Comparison of ENCODE assay signal across 10 mouse cellular contexts in genomic region chr6:4561156-4561555, GRCm38 (mm10). TPM values are rescaled to one million over a fixed set of nuclear protein-coding genes. Genes with fewer than 3 reads are reported as not detected.
DNase-seq lines count a peak whose midpoint lies in the region; ATAC-seq and TF ChIP-seq lines count a peak whose summit lies in the region.
"Had no signal": no experiment of that assay in that cellular context is flagged by ENCODE, and none has a peak within 500 bp of the region (broad histone marks: within the 10 kb centered on the region; RNA-seq: fewer than 3 reads in every experiment).

No protein-coding gene starts in this region.

- no peak overlapping the region for H3K9ac ChIP-seq in lung, embryonic 14.5 days
- H3K9ac ChIP-seq in embryonic facial prominence, embryonic 15.5 days = no peak overlapping the region
- H3K9ac ChIP-seq in stomach, embryonic 15.5 days = no peak overlapping the region

- DNase-seq in heart, embryonic 10.5 days (ENCODE audit: low spot score) = no peak
- no peak for DNase-seq in heart, adult 9 months (ENCODE audit: low spot score in 2 of 2)
- DNase-seq in lung, embryonic 14.5 days = peak; percentile 82
- DNase-seq in lung, postnatal 10 days = no peak
- DNase-seq in testis, postnatal 14 days (ENCODE audit: low spot score) = no peak
- no peak for DNase-seq in B cell, adult 2 months
- DNase-seq: cerebellum, adult 9-11 months; lung, adult 18-20 months had no signal

- H3K4me2 ChIP-seq in lung, embryonic 14.5 days = no peak overlapping the region; the same call in 1 of the 2 replicates
- H3K4me2 ChIP-seq in embryonic facial prominence, embryonic 15.5 days (replicated peaks) = no peak overlapping the region
- H3K4me2 ChIP-seq in stomach, embryonic 15.5 days = peak overlapping the region; percentile 17

- no peaks in the 10 kb centered on the region for H3K36me3 ChIP-seq in heart, embryonic 10.5 days
- H3K36me3 ChIP-seq in lung, embryonic 14.5 days (ENCODE audit: insufficient read depth) = no peaks in the 10 kb centered on the region
- no peaks in the 10 kb centered on the region for H3K36me3 ChIP-seq in embryonic facial prominence, embryonic 15.5 days
- no peaks in the 10 kb centered on the region for H3K36me3 ChIP-seq in stomach, embryonic 15.5 days

- TF ChIP-seq CTCF in lung, embryonic 14.5 days (IDR thresholded peaks at IDR 0.05; ENCODE audit: low read depth) = no peak

- H3K4me3 ChIP-seq in heart, embryonic 10.5 days = no peak overlapping the region; the same call in 1 of the 2 replicates
- no peak overlapping the region for H3K4me3 ChIP-seq in lung, embryonic 14.5 days (ENCODE audit: low read depth, low read length)
- H3K4me3 ChIP-seq in embryonic facial prominence, embryonic 15.5 days (replicated peaks) = no peak overlapping the region
- H3K4me3 ChIP-seq in stomach, embryonic 15.5 days (replicated peaks) = no peak overlapping the region

- peak; percentile 65 for ATAC-seq in lung, embryonic 14.5 days (ENCODE audit: insufficient read depth)
- peak; percentile 82; the same call in 1 of the 2 replicates for ATAC-seq in embryonic facial prominence, embryonic 15.5 days (ENCODE audit: insufficient number of reproducible peaks, low FRiP score, low TSS enrichment, low read depth)
- peak; percentile 65; the same call in 1 of the 2 replicates for ATAC-seq in stomach, embryonic 15.5 days (ENCODE audit: insufficient read depth, low FRiP score, low read depth)

- 21% methylated on average over 11 of the region's 11 CpGs for WGBS in heart, embryonic 10.5 days
- WGBS in lung, embryonic 14.5 days = 8% methylated on average over 11 of the region's 11 CpGs
- WGBS in embryonic facial prominence, embryonic 15.5 days = 16% methylated on average over 11 of the region's 11 CpGs
- 19% methylated on average over 11 of the region's 11 CpGs for WGBS in stomach, embryonic 15.5 days

- H3K27me3 ChIP-seq in heart, embryonic 10.5 days (ENCODE audit: insufficient read depth, poor library complexity, severe bottlenecking) = no peaks in the 10 kb centered on the region
- H3K27me3 ChIP-seq in lung, embryonic 14.5 days (ENCODE audit: insufficient read depth, low read length) = no peaks in the 10 kb centered on the region
- no peaks in the 10 kb centered on the region for H3K27me3 ChIP-seq in embryonic facial prominence, embryonic 15.5 days
- H3K27me3 ChIP-seq in stomach, embryonic 15.5 days (replicated peaks) = no peaks in the 10 kb centered on the region

- H3K9me3 ChIP-seq in heart, embryonic 10.5 days = no peaks in the 10 kb centered on the region
- H3K9me3 ChIP-seq in lung, embryonic 14.5 days (ENCODE audit: low read depth, low read length) = no peaks in the 10 kb centered on the region
- H3K9me3 ChIP-seq in embryonic facial prominence, embryonic 15.5 days (replicated peaks) = no peaks in the 10 kb centered on the region
- no peaks in the 10 kb centered on the region for H3K9me3 ChIP-seq in stomach, embryonic 15.5 days

- H3K27ac ChIP-seq in heart, embryonic 10.5 days = peak overlapping the region; percentile 62
- H3K27ac ChIP-seq in lung, embryonic 14.5 days (ENCODE audit: low read depth) = peak overlapping the region; percentile 14; the same call in 1 of the 2 replicates
- no peak overlapping the region; the same call in 1 of the 2 replicates for H3K27ac ChIP-seq in embryonic facial prominence, embryonic 15.5 days (replicated peaks)
- peak overlapping the region; percentile 59; the same call in 1 of the 2 replicates for H3K27ac ChIP-seq in stomach, embryonic 15.5 days

- H3K4me1 ChIP-seq in heart, embryonic 10.5 days = peaks cover 33% of the 10 kb centered on the region
- H3K4me1 ChIP-seq in lung, embryonic 14.5 days (ENCODE audit: insufficient read depth) = peaks cover 10% of the 10 kb centered on the region
- H3K4me1 ChIP-seq in embryonic facial prominence, embryonic 15.5 days = peaks cover 4% of the 10 kb centered on the region; the same call in 1 of the 2 replicates
- H3K4me1 ChIP-seq in stomach, embryonic 15.5 days = peaks cover 10% of the 10 kb centered on the region; the same call in 1 of the 2 replicates

RNA-seq across cellular contexts. Expression of gene Casd1, which starts 39.5 kb away (rescaled TPM):
- polyA plus RNA-seq in heart, embryonic 10.5 days (2016; fragmentation: Nextera tagmentation; extraction: Ambion mirVana) = 32.1 and 43.8 TPM in 2 replicates
- polyA plus RNA-seq in lung, embryonic 14.5 days (2014; fragmentation: Nextera tagmentation; extraction: Ambion mirVana) = 43.3 and 46.5 TPM in 2 replicates
- polyA plus RNA-seq in embryonic facial prominence, embryonic 15.5 days (2015; fragmentation: Nextera tagmentation; extraction: Ambion mirVana) = 26.8 and 29.6 TPM in 2 replicates
- polyA plus RNA-seq in stomach, embryonic 15.5 days (2015; fragmentation: Nextera tagmentation; extraction: Ambion mirVana) = 25.2 and 25.5 TPM in 2 replicates

RNA-seq across cellular contexts. Expression of gene Col1a2, which starts 56.5 kb away (rescaled TPM):
- polyA plus RNA-seq in heart, embryonic 10.5 days (2016; fragmentation: Nextera tagmentation; extraction: Ambion mirVana) = 88.7 and 175 TPM in 2 replicates
- polyA plus RNA-seq in lung, embryonic 14.5 days (2014; fragmentation: Nextera tagmentation; extraction: Ambion mirVana) = 626 and 660 TPM in 2 replicates
- 2,269 and 2,307 TPM in 2 replicates for polyA plus RNA-seq in embryonic facial prominence, embryonic 15.5 days (2015; fragmentation: Nextera tagmentation; extraction: Ambion mirVana)
- 740 and 755 TPM in 2 replicates for polyA plus RNA-seq in stomach, embryonic 15.5 days (2015; fragmentation: Nextera tagmentation; extraction: Ambion mirVana)
